Mouse (Mus musculus) hindbrain, postnatal 0 days (tissue): ENCODE results near the gene Inpp4b. TPM values are rescaled to one million over a fixed set of nuclear protein-coding genes. Genes with fewer than 3 reads are reported as not detected.

Experiments
- ATAC-seq: fragments of 200-750 bp; cut with Nextera tagmentation; 2 replicates; pipeline ENCODE4 v1.8.0; 2017; ENCODE audit warnings: mild to moderate bottlenecking, moderate TSS enrichment, moderate library complexity
- DNase-seq: peaks from one replicate; pipeline ENCODE4 v3.0.0-alpha.2; 2015; ENCODE audit warnings: low spot score
- H3K27ac ChIP-seq: fragments of 300-500 bp; sonication (generic); 2 replicates; pipeline ENCODE4 v1.5.1; 2014; ENCODE audit warnings: mild to moderate bottlenecking
- H3K27me3 ChIP-seq: fragments of 300-500 bp; sonication (generic); 2 replicates; pipeline ENCODE4 v1.6.1; 2014; ENCODE audit warnings: low read length, mixed read lengths; ENCODE audit not compliant: insufficient read depth
- H3K36me3 ChIP-seq: fragments of 300-500 bp; sonication (generic); 2 replicates; pipeline ENCODE4 v1.6.1; 2014; ENCODE audit warnings: low read length, mixed read lengths; ENCODE audit not compliant: insufficient read depth
- H3K4me1 ChIP-seq: fragments of 300-500 bp; sonication (generic); 2 replicates; pipeline ENCODE4 v1.6.1; 2014; ENCODE audit warnings: antibody characterized with exemption, low read length, mixed read lengths; ENCODE audit not compliant: insufficient read depth
- H3K4me2 ChIP-seq: fragments of 300-500 bp; sonication (generic); 2 replicates; pipeline ENCODE4 v1.6.1; 2014; ENCODE audit warnings: low read depth, mild to moderate bottlenecking, low read length, moderate library complexity, mixed read lengths
- H3K4me3 ChIP-seq: fragments of 300-500 bp; sonication (generic); 2 replicates; pipeline ENCODE4 v1.5.1; 2014; ENCODE audit warnings: low read length
- H3K9ac ChIP-seq: fragments of 300-500 bp; sonication (generic); replicated peaks from 2 replicates; pipeline ENCODE4 v1.6.1; 2014; ENCODE audit warnings: mild to moderate bottlenecking, low read length, moderate library complexity, mixed read lengths
- H3K9me3 ChIP-seq: fragments of 300-500 bp; sonication (generic); 2 replicates; pipeline ENCODE4 v1.6.1; 2016; ENCODE audit warnings: low read length, mixed read lengths
- CTCF ChIP-seq: IDR thresholded peaks from 2 replicates; pipeline ENCODE4 v1.5.1; 2016; ENCODE audit warnings: antibody characterized with exemption, control low read depth, low read depth
- WGBS: fragments of 180-500 bp; shearing (Covaris S2); extraction: QIAGEN DNeasy Blood & Tissue Kit; methylation state at CpG from one replicate; pipeline ENCODE4 v1.1.7; 2014; 5-methylcytosine and 5-hydroxymethylcytosine counted together
- polyA plus RNA-seq: library from polyadenylated mRNA; unstranded; fragments of >200 nt; fragmentation: Nextera tagmentation; extraction: Ambion mirVana; gene quantifications from 2 replicates; pipeline ENCODE4 v1.2.1, GENCODE M21; 2015
- total RNA-seq: library from RNA; depleted of rRNA; stranded (reverse); fragments of >200 nt; gene quantifications from 2 replicates; pipeline ENCODE4 v1.2.3, GENCODE M21; 2014

Gene Inpp4b
- total and polyA plus RNA-seq, 2 experiments from 2014 or later = 8.1 to 8.2 TPM

DNA sequence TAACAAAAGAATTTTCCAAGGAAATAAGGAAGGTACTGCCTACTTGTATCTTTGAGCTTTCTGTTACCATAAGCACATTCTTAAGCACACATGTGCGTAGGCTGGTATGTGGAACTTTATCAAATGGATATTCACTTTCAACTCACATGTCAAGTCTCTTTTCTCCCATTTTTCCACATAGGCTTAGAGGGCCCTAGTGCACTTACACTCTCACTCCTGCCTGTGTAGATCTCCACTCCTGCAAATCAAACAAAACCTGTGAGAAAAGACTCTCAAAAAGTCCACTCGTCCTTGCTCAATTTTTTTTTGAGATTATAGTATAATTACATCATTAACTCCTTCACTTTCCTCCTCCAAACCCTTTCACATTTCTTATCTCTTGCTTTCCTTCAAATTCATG is 522.0 kb downstream of the Inpp4b start:
- Histone ChIP-seq H3K9ac (no peak overlapping the region), H3K9me3 (no peaks in the 10 kb centered on the region), H3K27ac (no peak overlapping the region), H3K4me2 (no peak overlapping the region), H3K4me3 (no peak overlapping the region), H3K27me3 (no peaks in the 10 kb centered on the region), H3K4me1 (no peaks in the 10 kb centered on the region), H3K36me3 (no peaks in the 10 kb centered on the region)
- DNase-seq (no peak), ATAC-seq (no peak)
- TF ChIP-seq CTCF = no peak
- 83% methylated on average over 2 of the region's 2 CpGs for WGBS

DNA sequence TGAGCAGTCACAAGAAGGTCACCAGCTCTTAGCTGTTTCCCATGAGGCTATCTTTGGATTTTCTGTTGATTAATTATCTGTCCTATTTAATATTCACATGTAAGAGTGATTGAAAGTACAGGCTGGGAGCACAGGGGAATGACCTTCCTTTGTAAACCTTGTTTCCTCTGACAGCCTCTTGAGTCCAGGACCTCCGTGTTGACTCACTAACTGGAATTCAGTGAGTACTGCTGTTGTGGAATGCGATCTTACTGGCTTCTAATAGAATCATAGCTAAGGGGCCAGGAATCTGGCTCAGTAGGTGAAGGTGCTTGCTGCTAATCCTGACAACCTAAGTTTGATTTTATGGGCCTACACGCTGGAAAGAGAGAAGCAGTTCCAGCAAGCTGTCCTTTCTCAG is 523.3 kb downstream of the Inpp4b start:
- H3K4me2 ChIP-seq = no peak overlapping the region
- no peak overlapping the region for H3K27ac ChIP-seq
- no peak overlapping the region for H3K9ac ChIP-seq
- no peaks in the 10 kb centered on the region for H3K4me1 ChIP-seq
- ATAC-seq (no peak), DNase-seq (no peak)
- no peaks in the 10 kb centered on the region for H3K9me3 ChIP-seq
- 70% methylated on average over 3 of the region's 3 CpGs for WGBS
- no peak for TF ChIP-seq CTCF
- no peaks in the 10 kb centered on the region for H3K36me3 ChIP-seq
- H3K4me3 ChIP-seq = no peak overlapping the region
- H3K27me3 ChIP-seq = no peaks in the 10 kb centered on the region

DNA sequence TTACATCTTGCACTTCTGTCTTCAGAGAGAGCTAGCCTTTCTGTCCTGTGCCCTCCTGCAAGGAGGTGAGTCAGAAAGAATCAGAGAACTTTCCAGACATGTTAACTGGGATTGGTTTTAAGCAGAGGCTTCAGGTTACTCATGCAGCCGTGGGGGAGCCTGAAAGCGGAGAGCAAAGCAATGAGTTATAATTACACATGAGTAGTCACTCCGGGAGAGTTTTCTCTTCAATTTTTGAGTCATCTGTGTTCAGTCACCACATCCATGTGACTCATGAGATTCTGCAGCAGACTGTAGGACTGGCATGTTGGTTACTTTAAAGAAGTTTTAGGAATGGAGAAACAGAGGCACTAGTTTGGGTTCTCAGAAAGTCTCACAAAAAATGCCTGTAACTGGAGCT is 524.7 kb downstream of the Inpp4b start:
- TF ChIP-seq CTCF = no peak
- DNase-seq (no peak), ATAC-seq (no peak)
- Histone ChIP-seq H3K4me3 (no peak overlapping the region), H3K4me1 (no peaks in the 10 kb centered on the region), H3K9ac (no peak overlapping the region), H3K27me3 (no peaks in the 10 kb centered on the region), H3K4me2 (no peak overlapping the region), H3K9me3 (no peaks in the 10 kb centered on the region), H3K36me3 (no peaks in the 10 kb centered on the region), H3K27ac (no peak overlapping the region)
- WGBS = 79% methylated on average over 3 of the region's 3 CpGs

DNA sequence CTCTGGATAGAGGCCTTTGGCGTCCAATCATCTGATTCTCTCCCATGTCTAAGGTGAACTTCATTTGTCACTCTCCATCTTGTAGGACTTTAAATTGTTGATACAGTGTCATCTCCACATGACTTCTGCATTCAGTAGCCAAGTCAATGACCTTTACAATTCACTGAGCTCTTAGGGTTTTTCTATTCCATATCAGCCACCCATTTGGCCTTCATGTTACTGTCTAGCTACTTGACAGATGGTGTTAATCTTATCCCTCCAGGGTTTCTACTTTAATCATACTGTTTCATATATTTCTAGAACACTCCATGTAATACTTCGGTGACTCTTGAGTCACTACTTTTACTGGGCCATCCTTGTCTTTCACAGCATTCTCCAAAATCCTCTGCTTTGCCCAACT is 528.1 kb downstream of the Inpp4b start:
- WGBS = 83% methylated on average over 2 of the region's 2 CpGs
- TF ChIP-seq CTCF = no peak
- ATAC-seq (no peak), DNase-seq (no peak)
- Histone ChIP-seq H3K36me3 (no peaks in the 10 kb centered on the region), H3K27me3 (no peaks in the 10 kb centered on the region), H3K9ac (no peak overlapping the region), H3K27ac (no peak overlapping the region), H3K4me1 (no peaks in the 10 kb centered on the region), H3K9me3 (no peaks in the 10 kb centered on the region), H3K4me2 (no peak overlapping the region), H3K4me3 (no peak overlapping the region)

DNA sequence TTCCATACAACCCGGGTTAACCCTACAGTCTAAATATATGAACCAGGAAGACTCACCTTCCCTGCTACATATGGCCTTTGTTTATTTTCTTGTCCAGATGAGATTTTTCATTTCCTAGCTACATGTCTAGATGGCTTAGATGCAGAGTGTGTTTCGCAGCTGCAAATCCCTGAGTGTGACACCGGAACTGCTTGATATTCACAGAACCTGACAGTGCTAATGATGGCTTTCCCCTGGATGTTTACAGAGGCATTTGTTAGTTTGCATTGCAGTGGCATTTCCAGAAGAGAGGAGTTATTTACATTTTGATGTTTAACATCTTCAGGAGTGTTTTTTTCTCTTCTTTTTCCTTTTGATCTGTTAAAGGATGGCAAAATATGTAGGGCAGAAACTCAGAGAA is 537.7 kb downstream of the Inpp4b start:
- ATAC-seq = no peak
- no peak overlapping the region for H3K4me3 ChIP-seq

DNA sequence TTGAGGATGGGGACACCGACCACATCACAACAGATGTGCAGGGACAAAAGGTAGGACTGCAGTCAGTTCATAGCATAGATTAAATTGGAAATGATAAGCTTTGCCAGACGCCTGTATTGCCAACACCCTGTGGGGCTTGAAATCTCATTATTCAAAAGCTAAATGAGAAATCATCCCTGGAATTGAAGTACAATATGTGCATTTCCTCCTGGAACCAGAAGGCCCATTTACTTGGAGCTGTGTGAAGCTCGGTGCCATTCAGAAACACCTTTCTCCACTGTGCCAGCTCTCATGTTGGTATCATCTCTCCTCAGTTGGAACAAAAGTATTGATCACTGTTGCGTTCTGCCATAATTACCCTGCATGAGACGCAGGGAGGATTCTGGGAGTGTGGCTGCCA is 541.8 kb downstream of the Inpp4b start:
- Histone ChIP-seq H3K36me3 (no peaks in the 10 kb centered on the region), H3K4me3 (no peak overlapping the region), H3K4me2 (no peak overlapping the region), H3K27me3 (no peaks in the 10 kb centered on the region), H3K4me1 (no peaks in the 10 kb centered on the region), H3K9ac (no peak overlapping the region), H3K9me3 (no peaks in the 10 kb centered on the region), H3K27ac (no peak overlapping the region)
- DNase-seq (peak; percentile 6), ATAC-seq (no peak)
- 63% methylated on average over 5 of the region's 5 CpGs for WGBS
- no peak for TF ChIP-seq CTCF

More for the DNA sequence above, 537.7 kb downstream of the Inpp4b start:
- no peak for TF ChIP-seq CTCF
- 83% methylated on average over 3 of the region's 3 CpGs for WGBS
- H3K27ac ChIP-seq = no peak overlapping the region
- no peak overlapping the region for H3K4me2 ChIP-seq
- no peaks in the 10 kb centered on the region for H3K27me3 ChIP-seq
- no peak overlapping the region for H3K9ac ChIP-seq
- DNase-seq = peak; percentile 12
- H3K36me3 ChIP-seq = no peaks in the 10 kb centered on the region
- H3K4me1 ChIP-seq = no peaks in the 10 kb centered on the region
- H3K9me3 ChIP-seq = no peaks in the 10 kb centered on the region

DNA sequence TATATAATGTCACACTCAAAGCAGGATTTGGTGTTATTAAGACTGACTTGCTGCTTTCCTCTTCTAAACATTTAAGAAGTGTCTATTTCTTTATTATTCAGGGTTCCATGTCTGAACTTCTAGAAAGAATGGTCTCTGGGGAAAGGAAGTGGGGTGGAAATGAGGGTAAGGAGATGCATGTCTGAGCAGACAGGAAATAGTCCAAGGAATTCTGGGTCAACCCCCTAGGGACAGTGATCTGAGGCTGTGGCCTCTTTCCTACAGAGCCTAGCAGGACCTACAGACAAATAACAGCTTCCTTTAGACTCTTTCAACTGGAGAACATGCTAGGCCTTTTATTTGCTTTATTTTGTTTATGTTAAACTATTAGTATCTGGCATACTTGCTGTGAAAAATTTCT is 546.5 kb downstream of the Inpp4b start:
- Histone ChIP-seq H3K27me3 (no peaks in the 10 kb centered on the region), H3K4me1 (no peaks in the 10 kb centered on the region), H3K4me2 (no peak overlapping the region), H3K9me3 (no peaks in the 10 kb centered on the region), H3K4me3 (no peak overlapping the region), H3K27ac (no peak overlapping the region), H3K9ac (no peak overlapping the region), H3K36me3 (no peaks in the 10 kb centered on the region)
- DNase-seq (no peak), ATAC-seq (no peak)
- no peak for TF ChIP-seq CTCF
